ENCODE assay signal across 27 mouse cellular contexts in the genomic region with DNA sequence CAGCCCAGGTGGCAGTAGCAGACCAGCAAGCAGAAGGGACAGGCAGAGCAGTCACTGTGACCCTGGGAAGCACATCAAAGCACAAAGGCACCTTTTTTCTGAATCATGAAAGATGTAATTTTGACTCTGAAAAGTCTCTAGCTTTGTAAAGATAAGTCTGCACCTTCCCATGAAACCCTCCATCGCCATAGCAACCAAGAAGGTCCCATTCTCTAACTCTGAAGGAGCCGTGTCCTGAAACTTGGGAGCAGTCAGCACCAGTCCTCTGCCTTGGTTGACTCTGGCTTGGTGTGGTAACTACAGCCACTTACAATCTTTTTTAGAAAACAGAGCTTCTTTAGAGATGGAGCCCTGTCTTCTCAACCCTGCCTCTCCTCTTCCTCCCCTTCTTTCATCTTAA.
DNase-seq lines count a peak whose midpoint lies in the region; ATAC-seq lines count a peak whose summit lies in the region.
"Had no signal": no experiment of that assay in that cellular context is flagged by ENCODE, and none has a peak within 500 bp of the region (broad histone marks: within the 10 kb centered on the region; RNA-seq: fewer than 3 reads in every experiment).

No protein-coding gene starts in this region.

- H3K4me3 ChIP-seq in midbrain, embryonic 16.5 days (ENCODE audit: low read depth, low read length), result no peak overlapping the region
- H3K4me3 ChIP-seq in midbrain, embryonic 10.5 days, result no peak overlapping the region
- no peak overlapping the region for H3K4me3 ChIP-seq in liver, embryonic 11.5 days (ENCODE audit: low read depth, low read length)
- H3K4me3 ChIP-seq: embryonic facial prominence, embryonic 10.5 days; embryonic facial prominence, embryonic 13.5 days; erythroblast, embryonic 14.5 days; forebrain, embryonic 15.5 days; heart, embryonic 10.5 days; heart, embryonic 13.5 days had no signal

- H3K9ac ChIP-seq in midbrain, embryonic 16.5 days (ENCODE audit: low read depth, low read length), result no peak overlapping the region
- H3K9ac ChIP-seq in liver, embryonic 11.5 days (ENCODE audit: low read depth, low read length), result no peak overlapping the region
- H3K9ac ChIP-seq: embryonic facial prominence, embryonic 13.5 days; forebrain, embryonic 15.5 days; heart, embryonic 13.5 days; hindbrain, embryonic 14.5 days had no signal

- 0 out of 2 replicates have a peak, but pooled peaks have one; percentile 39 for ATAC-seq in frontal cortex, adult (ENCODE audit: low TSS enrichment)
- ATAC-seq in midbrain, embryonic 16.5 days, result peak; percentile 42; the same call in 1 of the 2 replicates
- ATAC-seq in liver, embryonic 11.5 days (replicated peaks; ENCODE audit: low FRiP score), result no peak
- ATAC-seq: CD4-positive, CD25-positive, alpha-beta regulatory T cell, adult 4 months; forebrain, embryonic 15.5 days; hindbrain, postnatal 0 days; inflammation-experienced regulatory T-cells, adult 6 months; intestine, embryonic 16.5 days had no signal

- no peak overlapping the region for H3K4me2 ChIP-seq in midbrain, embryonic 16.5 days (ENCODE audit: low read length)
- no peak overlapping the region for H3K4me2 ChIP-seq in liver, embryonic 11.5 days
- H3K4me2 ChIP-seq: embryonic facial prominence, embryonic 13.5 days; forebrain, embryonic 15.5 days; heart, embryonic 13.5 days; hindbrain, embryonic 14.5 days had no signal

- no peaks in the 10 kb centered on the region for H3K27me3 ChIP-seq in midbrain, embryonic 16.5 days (ENCODE audit: control insufficient read depth, insufficient read depth, low read depth, low read length)
- H3K27me3 ChIP-seq in midbrain, embryonic 10.5 days (ENCODE audit: low read depth, poor library complexity, severe bottlenecking), result no peaks in the 10 kb centered on the region
- no peaks in the 10 kb centered on the region for H3K27me3 ChIP-seq in liver, embryonic 11.5 days (replicated peaks; ENCODE audit: control insufficient read depth, insufficient read depth, low read length)
- H3K27me3 ChIP-seq: embryonic facial prominence, embryonic 13.5 days; forebrain, embryonic 15.5 days; heart, embryonic 13.5 days had no signal

- no peak for DNase-seq in frontal cortex, postnatal 14 days (ENCODE audit: low spot score in 2 of 2)
- no peak for DNase-seq in midbrain, embryonic 10.5 days (ENCODE audit: low spot score)
- peak; percentile 15 for DNase-seq in R1 (ENCODE audit: low read depth, low spot score)
- no peak for DNase-seq in liver, embryonic 11.5 days (ENCODE audit: low spot score)
- DNase-seq: adrenal gland, postnatal 10 days; cerebellum, adult 11-12 months; cerebellum, adult 8-10 months; cerebellum, postnatal 10 days; cerebellum, postnatal 36 days; embryo, embryonic 11 days; gastrocnemius, postnatal 25 days; heart, adult 18-20 months; heart, postnatal 14 days; heart, postnatal 4 days had no signal

- H3K36me3 ChIP-seq in midbrain, embryonic 16.5 days (ENCODE audit: control insufficient read depth, insufficient read depth, low read length), result no peaks in the 10 kb centered on the region
- H3K36me3 ChIP-seq in midbrain, embryonic 10.5 days, result no peaks in the 10 kb centered on the region
- H3K36me3 ChIP-seq in liver, embryonic 11.5 days (ENCODE audit: control insufficient read depth, insufficient read depth, low read length), result no peaks in the 10 kb centered on the region
- H3K36me3 ChIP-seq: embryonic facial prominence, embryonic 10.5 days; embryonic facial prominence, embryonic 13.5 days; forebrain, embryonic 15.5 days; heart, embryonic 10.5 days; heart, embryonic 13.5 days had no signal

- no peaks in the 10 kb centered on the region for H3K9me3 ChIP-seq in midbrain, embryonic 16.5 days (replicated peaks; ENCODE audit: control insufficient read depth, low read length, poor library complexity, severe bottlenecking)
- peaks cover 9% of the 10 kb centered on the region; the same call in 1 of the 2 replicates for H3K9me3 ChIP-seq in midbrain, embryonic 10.5 days (replicated peaks)
- H3K9me3 ChIP-seq in liver, embryonic 11.5 days (ENCODE audit: control insufficient read depth, low read length), result 0 out of 2 replicates have a peak, but pooled peaks cover 3% of the 10 kb centered on the region
- H3K9me3 ChIP-seq: forebrain, embryonic 15.5 days; heart, embryonic 13.5 days had no signal

- H3K27ac ChIP-seq in midbrain, embryonic 16.5 days (ENCODE audit: low read length), result no peak overlapping the region
- H3K27ac ChIP-seq in midbrain, embryonic 10.5 days (replicated peaks), result no peak overlapping the region
- no peak overlapping the region for H3K27ac ChIP-seq in liver, embryonic 11.5 days (ENCODE audit: low read depth, low read length)
- H3K27ac ChIP-seq: embryonic facial prominence, embryonic 10.5 days; embryonic facial prominence, embryonic 13.5 days; forebrain, embryonic 15.5 days; heart, embryonic 10.5 days; heart, embryonic 13.5 days; hindbrain, embryonic 14.5 days; hindbrain, postnatal 0 days had no signal

- whole genome bisulfite sequencing in midbrain, embryonic 16.5 days, result 41% methylated on average over 2 of the region's 2 CpGs
- WGBS in midbrain, embryonic 10.5 days, result 69% methylated on average over 2 of the region's 2 CpGs
- 50% methylated on average over 2 of the region's 2 CpGs for WGBS in liver, embryonic 11.5 days

- no peaks in the 10 kb centered on the region for H3K4me1 ChIP-seq in midbrain, embryonic 16.5 days (ENCODE audit: control insufficient read depth, insufficient read depth, low read length)
- H3K4me1 ChIP-seq in midbrain, embryonic 10.5 days, result no peaks in the 10 kb centered on the region
- H3K4me1 ChIP-seq in liver, embryonic 11.5 days (replicated peaks; ENCODE audit: control insufficient read depth, insufficient read depth, low read length), result no peaks in the 10 kb centered on the region
- H3K4me1 ChIP-seq: embryonic facial prominence, embryonic 13.5 days; forebrain, embryonic 15.5 days; heart, embryonic 10.5 days; heart, embryonic 13.5 days had no signal
